Mouse (Mus musculus): ENCODE results near the gene Psen2. TPM values are rescaled to one million over a fixed set of nuclear protein-coding genes. Genes with fewer than 3 reads are reported as not detected.
A peak's percentile ranks its signal among the peaks of the same experiment; 100 is the strongest.

Gene Psen2
- polyA plus RNA-seq, 1 experiment from 2014 or later, result 22.6 TPM

GRCm38 (mm10) chr1:180216541-180217276 is 46.5 kb downstream of the Psen2 start:
- H3K9ac ChIP-seq (ENCODE audit: low read depth, low read length), result no peak overlapping the region
- no peak overlapping the region for H3K4me2 ChIP-seq (ENCODE audit: low read depth, low read length)
- peak; percentile 70 for ATAC-seq
- H3K36me3 ChIP-seq (ENCODE audit: control insufficient read depth, insufficient read depth, low read length), result no peaks in the 10 kb centered on the region
- H3K27ac ChIP-seq (ENCODE audit: low read length), result peak overlapping the region; percentile 16; the same call in 1 of the 2 replicates
- H3K4me3 ChIP-seq (ENCODE audit: low read length), result no peak overlapping the region
- WGBS, result 56% methylated on average over 5 of the region's 5 CpGs
- H3K27me3 ChIP-seq (replicated peaks; ENCODE audit: control insufficient read depth, insufficient read depth, low read length), result no peaks in the 10 kb centered on the region
- 0 out of 2 replicates have a peak, but pooled peaks cover 3% of the 10 kb centered on the region for H3K4me1 ChIP-seq (ENCODE audit: control insufficient read depth, insufficient read depth, low read length)
- no peaks in the 10 kb centered on the region for H3K9me3 ChIP-seq (ENCODE audit: control insufficient read depth, low read length)

- 20% methylated on average over 4 of the region's 4 CpGs for WGBS
Observed at GRCm38 (mm10) chr1:180215044-180215443, 48.2 kb downstream of the Psen2 start.

GRCm38 (mm10) chr1:180212911-180213310 is 50.3 kb downstream of the Psen2 start:
- H3K9ac ChIP-seq (ENCODE audit: low read depth, low read length), result no peak overlapping the region
- H3K27me3 ChIP-seq (replicated peaks; ENCODE audit: control insufficient read depth, insufficient read depth, low read length), result no peaks in the 10 kb centered on the region
- H3K4me2 ChIP-seq (ENCODE audit: low read depth, low read length), result no peak overlapping the region
- H3K4me3 ChIP-seq (ENCODE audit: low read length), result no peak overlapping the region
- H3K36me3 ChIP-seq (ENCODE audit: control insufficient read depth, insufficient read depth, low read length), result no peaks in the 10 kb centered on the region
- ATAC-seq, result no peak
- WGBS, result 75% methylated on average over 5 of the region's 5 CpGs
- H3K9me3 ChIP-seq (ENCODE audit: control insufficient read depth, low read length), result no peaks in the 10 kb centered on the region
- 0 out of 2 replicates have a peak, but pooled peaks cover 3% of the 10 kb centered on the region for H3K4me1 ChIP-seq (ENCODE audit: control insufficient read depth, insufficient read depth, low read length)
- H3K27ac ChIP-seq (ENCODE audit: low read length), result no peak overlapping the region

More at GRCm38 (mm10) chr1:180215044-180215443, 48.2 kb downstream of the Psen2 start:
- no peaks in the 10 kb centered on the region for H3K36me3 ChIP-seq (ENCODE audit: control insufficient read depth, insufficient read depth, low read length)
- H3K4me1 ChIP-seq (ENCODE audit: control insufficient read depth, insufficient read depth, low read length), result 0 out of 2 replicates have a peak, but pooled peaks cover 3% of the 10 kb centered on the region
- peak; percentile 89 for ATAC-seq
- H3K4me3 ChIP-seq (ENCODE audit: low read length), result no peak overlapping the region
- H3K27me3 ChIP-seq (replicated peaks; ENCODE audit: control insufficient read depth, insufficient read depth, low read length), result no peaks in the 10 kb centered on the region
- H3K4me2 ChIP-seq (ENCODE audit: low read depth, low read length), result no peak overlapping the region
- no peak overlapping the region for H3K27ac ChIP-seq (ENCODE audit: low read length)
- H3K9ac ChIP-seq (ENCODE audit: low read depth, low read length), result no peak overlapping the region
- no peaks in the 10 kb centered on the region for H3K9me3 ChIP-seq (ENCODE audit: control insufficient read depth, low read length)

GRCm38 (mm10) chr1:180210781-180211271 is 52.4 kb downstream of the Psen2 start:
- no peak overlapping the region for H3K9ac ChIP-seq (ENCODE audit: low read depth, low read length)
- no peaks in the 10 kb centered on the region for H3K36me3 ChIP-seq (ENCODE audit: control insufficient read depth, insufficient read depth, low read length)
- no peaks in the 10 kb centered on the region for H3K9me3 ChIP-seq (ENCODE audit: control insufficient read depth, low read length)
- ATAC-seq, result no peak
- H3K4me1 ChIP-seq (ENCODE audit: control insufficient read depth, insufficient read depth, low read length), result 0 out of 2 replicates have a peak, but pooled peaks cover 3% of the 10 kb centered on the region
- H3K4me3 ChIP-seq (ENCODE audit: low read length), result no peak overlapping the region
- H3K27ac ChIP-seq (ENCODE audit: low read length), result no peak overlapping the region
- no peak overlapping the region for H3K4me2 ChIP-seq (ENCODE audit: low read depth, low read length)
- 79% methylated on average over 9 of the region's 9 CpGs for WGBS
- no peaks in the 10 kb centered on the region for H3K27me3 ChIP-seq (replicated peaks; ENCODE audit: control insufficient read depth, insufficient read depth, low read length)

- Histone ChIP-seq H3K4me1 (ENCODE audit: control insufficient read depth, insufficient read depth, low read length) (0 out of 2 replicates have a peak, but pooled peaks cover 3% of the 10 kb centered on the region), H3K9me3 (ENCODE audit: control insufficient read depth, low read length) (no peaks in the 10 kb centered on the region), H3K4me2 (ENCODE audit: low read depth, low read length) (no peak overlapping the region), H3K27ac (ENCODE audit: low read length) (no peak overlapping the region), H3K9ac (ENCODE audit: low read depth, low read length) (no peak overlapping the region), H3K27me3 (replicated peaks; ENCODE audit: control insufficient read depth, insufficient read depth, low read length) (no peaks in the 10 kb centered on the region), H3K36me3 (ENCODE audit: control insufficient read depth, insufficient read depth, low read length) (no peaks in the 10 kb centered on the region), H3K4me3 (ENCODE audit: low read length) (no peak overlapping the region)
- WGBS, result 72% methylated on average over 4 of the region's 4 CpGs
- peak; percentile 29; the same call in 1 of the 2 replicates for ATAC-seq
Observed at GRCm38 (mm10) chr1:180210031-180210432, 53.2 kb downstream of the Psen2 start.

- Histone ChIP-seq H3K36me3 (ENCODE audit: control insufficient read depth, insufficient read depth, low read length) (no peaks in the 10 kb centered on the region), H3K27ac (ENCODE audit: low read length) (no peak overlapping the region), H3K4me3 (ENCODE audit: low read length) (no peak overlapping the region), H3K9me3 (ENCODE audit: control insufficient read depth, low read length) (no peaks in the 10 kb centered on the region), H3K27me3 (replicated peaks; ENCODE audit: control insufficient read depth, insufficient read depth, low read length) (no peaks in the 10 kb centered on the region), H3K4me1 (ENCODE audit: control insufficient read depth, insufficient read depth, low read length) (no peaks in the 10 kb centered on the region), H3K9ac (ENCODE audit: low read depth, low read length) (no peak overlapping the region), H3K4me2 (ENCODE audit: low read depth, low read length) (no peak overlapping the region)
- ATAC-seq, result no peak
- WGBS, result 76% methylated on average over 3 of the region's 3 CpGs
Observed at GRCm38 (mm10) chr1:180208370-180208769, 54.9 kb downstream of the Psen2 start.

GRCm38 (mm10) chr1:180200722-180201121 is 62.5 kb downstream of the Psen2 start:
- H3K4me2 ChIP-seq (ENCODE audit: low read depth, low read length), result no peak overlapping the region
- 52% methylated on average over 5 of the region's 5 CpGs for WGBS
- peaks cover 5% of the 10 kb centered on the region; the same call in 1 of the 2 replicates for H3K4me1 ChIP-seq (ENCODE audit: control insufficient read depth, insufficient read depth, low read length)
- no peaks in the 10 kb centered on the region for H3K27me3 ChIP-seq (replicated peaks; ENCODE audit: control insufficient read depth, insufficient read depth, low read length)
- H3K9ac ChIP-seq (ENCODE audit: low read depth, low read length), result no peak overlapping the region
- no peak for ATAC-seq
- H3K27ac ChIP-seq (ENCODE audit: low read length), result no peak overlapping the region
- H3K36me3 ChIP-seq (ENCODE audit: control insufficient read depth, insufficient read depth, low read length), result no peaks in the 10 kb centered on the region
- H3K9me3 ChIP-seq (ENCODE audit: control insufficient read depth, low read length), result no peaks in the 10 kb centered on the region
- H3K4me3 ChIP-seq (ENCODE audit: low read length), result no peak overlapping the region

GRCm38 (mm10) chr1:180199715-180200050 is 63.6 kb downstream of the Psen2 start:
- no peaks in the 10 kb centered on the region for H3K36me3 ChIP-seq (ENCODE audit: control insufficient read depth, insufficient read depth, low read length)
- ATAC-seq, result no peak
- H3K27ac ChIP-seq (ENCODE audit: low read length), result no peak overlapping the region
- no peaks in the 10 kb centered on the region for H3K9me3 ChIP-seq (ENCODE audit: control insufficient read depth, low read length)
- 64% methylated on average over 4 of the region's 4 CpGs for WGBS
- peaks cover 10% of the 10 kb centered on the region for H3K4me1 ChIP-seq (ENCODE audit: control insufficient read depth, insufficient read depth, low read length)
- H3K4me2 ChIP-seq (ENCODE audit: low read depth, low read length), result no peak overlapping the region
- H3K27me3 ChIP-seq (replicated peaks; ENCODE audit: control insufficient read depth, insufficient read depth, low read length), result no peaks in the 10 kb centered on the region
- no peak overlapping the region for H3K9ac ChIP-seq (ENCODE audit: low read depth, low read length)
- H3K4me3 ChIP-seq (ENCODE audit: low read length), result no peak overlapping the region

GRCm38 (mm10) chr1:180198959-180199714 is 64.1 kb downstream of the Psen2 start, which contains the start of gene Coq8a:
TSS of gene Coq8a (minus strand) at chr1:180199602.
- Histone ChIP-seq H3K4me1 (ENCODE audit: control insufficient read depth, insufficient read depth, low read length) (peaks cover 14% of the 10 kb centered on the region), H3K4me3 (ENCODE audit: low read length) (no peak within 1 kb of the TSS), H3K27me3 (replicated peaks; ENCODE audit: control insufficient read depth, insufficient read depth, low read length) (no peaks in the 10 kb centered on the region), H3K9me3 (ENCODE audit: control insufficient read depth, low read length) (no peaks in the 10 kb centered on the region), H3K36me3 (ENCODE audit: control insufficient read depth, insufficient read depth, low read length) (no peaks in the 10 kb centered on the region), H3K27ac (ENCODE audit: low read length) (no peak within 1 kb of the TSS), H3K9ac (ENCODE audit: low read depth, low read length) (no peak within 1 kb of the TSS), H3K4me2 (ENCODE audit: low read depth, low read length) (no peak within 1 kb of the TSS)
- WGBS, result 64% methylated on average over 4 of the region's 4 CpGs
- no peak for ATAC-seq

Measured in intestine, embryonic 16.5 days (tissue).